Mouse (Mus musculus): ENCODE measurements around the gene Cacna1e. TPM values are rescaled to one million over a fixed set of nuclear protein-coding genes. Genes with fewer than 3 reads are reported as not detected.

The Cacna1e gene
- total and polyA plus RNA-seq, 3 experiments = not detected

GRCm38 (mm10) chr1:154841057-154841630 lies 43.2 kb downstream of the Cacna1e start:
- TF ChIP-seq POLR2AphosphoS5 (IDR thresholded peaks at IDR 0.05; ENCODE audit: borderline replicate concordance, low read depth, low read length) = no peak
- DNase-seq (ENCODE audit: low read depth, low spot score) = no peak
- no peak overlapping the region for H3K9ac ChIP-seq (ENCODE audit: control insufficient read depth, low read depth, low read length, poor library complexity, severe bottlenecking)

GRCm38 (mm10) chr1:154839272-154839671 lies 45.0 kb downstream of the Cacna1e start:
- Histone ChIP-seq H3K27ac (ENCODE audit: control insufficient read depth, low read depth, low read length) (no peak overlapping the region), H3K36me3 (ENCODE audit: control insufficient read depth in 1 of 2, insufficient read depth in 2 of 2, low read length in 2 of 2) (no peaks in the 10 kb centered on the region), H3K9me3 (replicated peaks; ENCODE audit: insufficient read depth, low read length) (no peaks in the 10 kb centered on the region), H3K79me2 (ENCODE audit: control insufficient read depth, insufficient read depth, low read length, poor library complexity) (no peaks in the 10 kb centered on the region), H3K27me3 (ENCODE audit: control insufficient read depth in 1 of 2, insufficient read depth in 2 of 2, low read length in 2 of 2) (no peaks in the 10 kb centered on the region), H3K4me3 (ENCODE audit: control insufficient read depth in 1 of 2, insufficient read depth in 1 of 2, low read depth in 2 of 2, low read length in 2 of 2) (no peak overlapping the region), H3K4me1 (ENCODE audit: control insufficient read depth in 1 of 2, insufficient read depth in 2 of 2, low read length in 2 of 2) (no peaks in the 10 kb centered on the region), H3K9ac (ENCODE audit: control insufficient read depth, low read depth, low read length, poor library complexity, severe bottlenecking) (no peak overlapping the region)
- DNase-seq (ENCODE audit: low read depth, low spot score) = no peak
- TF ChIP-seq ZMIZ1 (IDR thresholded peaks at IDR 0.05; ENCODE audit: low read depth, low read length) (no peak), JUND (IDR thresholded peaks at IDR 0.05; ENCODE audit: low read depth, low read length) (no peak), SMC3 (IDR thresholded peaks at IDR 0.05; ENCODE audit: low read depth, low read length) (no peak), E2F4 (IDR thresholded peaks at IDR 0.05; ENCODE audit: borderline replicate concordance, low read depth, low read length) (no peak)

More at GRCm38 (mm10) chr1:154841057-154841630, 43.2 kb downstream of the Cacna1e start:
- H3K27ac ChIP-seq (ENCODE audit: control insufficient read depth, low read depth, low read length) = no peak overlapping the region
- no peaks in the 10 kb centered on the region for H3K27me3 ChIP-seq (ENCODE audit: control insufficient read depth in 1 of 2, insufficient read depth in 2 of 2, low read length in 2 of 2)
- no peaks in the 10 kb centered on the region for H3K36me3 ChIP-seq (ENCODE audit: control insufficient read depth in 1 of 2, insufficient read depth in 2 of 2, low read length in 2 of 2)
- no peaks in the 10 kb centered on the region for H3K79me2 ChIP-seq (ENCODE audit: control insufficient read depth, insufficient read depth, low read length, poor library complexity)
- H3K4me3 ChIP-seq (ENCODE audit: control insufficient read depth in 1 of 2, insufficient read depth in 1 of 2, low read depth in 2 of 2, low read length in 2 of 2) = no peak overlapping the region
- no peaks in the 10 kb centered on the region for H3K4me1 ChIP-seq (ENCODE audit: control insufficient read depth in 1 of 2, insufficient read depth in 2 of 2, low read length in 2 of 2)
- H3K9me3 ChIP-seq (replicated peaks; ENCODE audit: insufficient read depth, low read length) = no peaks in the 10 kb centered on the region

GRCm38 (mm10) chr1:154836473-154836872 lies 47.8 kb downstream of the Cacna1e start:
- no peak for DNase-seq (ENCODE audit: low read depth, low spot score)
- H3K27ac ChIP-seq (ENCODE audit: control insufficient read depth, low read depth, low read length) = no peak overlapping the region
- no peak for TF ChIP-seq CHD1 (IDR thresholded peaks at IDR 0.05; ENCODE audit: low read depth, low read length)
- TF ChIP-seq ZMIZ1 (IDR thresholded peaks at IDR 0.05; ENCODE audit: low read depth, low read length) = no peak
- no peak for TF ChIP-seq ZNF384 (IDR thresholded peaks at IDR 0.05; ENCODE audit: low read depth, low read length)
- no peak for TF ChIP-seq MXI1 (IDR thresholded peaks at IDR 0.05; ENCODE audit: low read depth, low read length)
- TF ChIP-seq GATA1 (IDR thresholded peaks at IDR 0.05; ENCODE audit: low read depth, low read length) = no peak
- no peak for TF ChIP-seq BHLHE40 (IDR thresholded peaks at IDR 0.05; ENCODE audit: borderline replicate concordance, low read depth, low read length)
- no peak for TF ChIP-seq RAD21 (IDR thresholded peaks at IDR 0.05; ENCODE audit: low read depth, low read length)
- no peak for TF ChIP-seq POLR2AphosphoS5 (IDR thresholded peaks at IDR 0.05; ENCODE audit: borderline replicate concordance, low read depth, low read length)
- no peak for TF ChIP-seq NRF1 (IDR thresholded peaks at IDR 0.05; ENCODE audit: insufficient read depth, low read depth, low read length, poor library complexity, severe bottlenecking)
- TF ChIP-seq RCOR1 (IDR thresholded peaks at IDR 0.05; ENCODE audit: low read depth, low read length) = no peak
- no peak for TF ChIP-seq MAX (IDR thresholded peaks at IDR 0.05; ENCODE audit: low read length)
- no peak for TF ChIP-seq MAZ (IDR thresholded peaks at IDR 0.05; ENCODE audit: low read depth, low read length)

More at GRCm38 (mm10) chr1:154836473-154836872, 47.8 kb downstream of the Cacna1e start:
- no peaks in the 10 kb centered on the region for H3K4me1 ChIP-seq (ENCODE audit: control insufficient read depth in 1 of 2, insufficient read depth in 2 of 2, low read length in 2 of 2)
- H3K9me3 ChIP-seq (replicated peaks; ENCODE audit: insufficient read depth, low read length) = no peaks in the 10 kb centered on the region
- no peak overlapping the region for H3K4me3 ChIP-seq (ENCODE audit: control insufficient read depth in 1 of 2, insufficient read depth in 1 of 2, low read depth in 2 of 2, low read length in 2 of 2)
- no peaks in the 10 kb centered on the region for H3K36me3 ChIP-seq (ENCODE audit: control insufficient read depth in 1 of 2, insufficient read depth in 2 of 2, low read length in 2 of 2)
- H3K27me3 ChIP-seq (ENCODE audit: control insufficient read depth in 1 of 2, insufficient read depth in 2 of 2, low read length in 2 of 2) = no peaks in the 10 kb centered on the region; a peak in 2 of 4 replicates
- H3K9ac ChIP-seq (ENCODE audit: control insufficient read depth, low read depth, low read length, poor library complexity, severe bottlenecking) = no peak overlapping the region
- H3K79me2 ChIP-seq (ENCODE audit: control insufficient read depth, insufficient read depth, low read length, poor library complexity) = no peaks in the 10 kb centered on the region
